Mouse (Mus musculus): ENCODE results near the gene Ryr1. TPM values are rescaled to one million over a fixed set of nuclear protein-coding genes. Genes with fewer than 3 reads are reported as not detected.

Gene Ryr1
- polyA plus RNA-seq (2015; fragmentation: Nextera tagmentation; extraction: Ambion mirVana) = 13.3 and 15.6 TPM in 2 replicates

DNA sequence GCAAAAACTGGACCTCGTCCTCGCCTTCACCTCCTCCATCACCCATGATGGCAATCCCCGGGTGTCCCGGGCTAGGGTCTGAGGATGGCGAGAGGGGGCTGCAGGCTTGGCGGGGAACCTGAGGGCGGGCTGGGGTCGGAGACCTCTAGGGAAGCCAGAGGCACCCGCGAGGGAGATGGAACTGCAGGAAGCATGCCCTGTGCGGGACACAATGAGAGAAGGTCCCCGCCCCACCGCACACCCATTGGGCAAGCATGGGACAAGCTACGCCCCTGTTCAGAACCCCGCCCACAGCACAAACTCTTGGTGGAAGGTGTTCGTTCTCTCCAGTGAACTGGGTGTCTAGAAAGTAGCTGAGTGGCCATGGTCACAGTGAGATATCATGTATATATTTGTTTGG lies at the start of gene Ryr1:
Gene Ryr1, minus strand, starts transcription at position 210 of the 400 bp plus-strand sequence.
- Histone ChIP-seq H3K9me3 (no peaks in the 10 kb centered on the region), H3K27ac (replicated peaks) (no peak within 1 kb of the TSS), H3K36me3 (no peaks in the 10 kb centered on the region), H3K4me1 (peaks cover 9% of the 10 kb centered on the region), H3K4me2 (replicated peaks) (peak within 1 kb of the TSS; percentile 61), H3K4me3 (peak within 1 kb of the TSS; percentile 36), H3K27me3 (no peaks in the 10 kb centered on the region), H3K9ac (replicated peaks) (peak within 1 kb of the TSS; percentile 38)
- ATAC-seq (replicated peaks) = peak; percentile 73; the same call in 1 of the 2 replicates
- WGBS = 2% methylated on average over 16 of the region's 16 CpGs

DNA sequence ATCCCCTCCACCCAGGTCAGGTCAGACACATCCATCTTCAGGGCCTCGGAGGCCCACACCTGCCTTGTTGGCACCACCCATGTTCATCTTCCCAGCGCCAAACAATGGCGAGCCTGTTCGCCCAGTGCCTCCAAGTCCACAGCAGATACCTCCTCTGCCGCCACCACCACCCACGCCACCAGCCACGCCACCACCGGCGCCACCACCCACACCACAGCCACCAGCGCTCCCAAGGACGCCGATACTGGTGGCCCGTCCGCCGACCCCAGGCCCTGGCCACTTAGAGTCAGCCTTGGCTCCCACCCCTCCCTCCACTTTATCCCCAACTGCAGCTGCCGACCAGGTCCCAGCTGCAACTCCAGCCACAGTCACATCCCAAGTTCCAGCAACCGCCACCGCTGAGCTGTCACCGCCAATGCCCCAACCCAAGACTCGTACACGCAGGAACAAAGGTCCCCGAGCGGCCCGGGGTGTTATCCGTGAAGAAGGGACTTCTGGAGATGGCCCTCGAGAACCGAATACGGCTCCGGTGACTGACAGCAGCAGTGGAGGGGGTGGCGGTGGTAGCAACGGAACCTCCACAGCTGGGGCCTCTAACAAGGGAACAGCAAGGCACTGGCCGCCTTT lies 47.5 kb upstream of the Ryr1 start:
- Histone ChIP-seq H3K36me3 (peaks cover 39% of the 10 kb centered on the region), H3K4me3 (no peak overlapping the region), H3K27ac (replicated peaks) (no peak overlapping the region), H3K27me3 (peaks cover 37% of the 10 kb centered on the region), H3K4me2 (replicated peaks) (no peak overlapping the region), H3K4me1 (peaks cover 40% of the 10 kb centered on the region), H3K9me3 (no peaks in the 10 kb centered on the region), H3K9ac (replicated peaks) (no peak overlapping the region)
- no peak for ATAC-seq (replicated peaks)
- WGBS = 33% methylated on average over 32 of the region's 32 CpGs

DNA sequence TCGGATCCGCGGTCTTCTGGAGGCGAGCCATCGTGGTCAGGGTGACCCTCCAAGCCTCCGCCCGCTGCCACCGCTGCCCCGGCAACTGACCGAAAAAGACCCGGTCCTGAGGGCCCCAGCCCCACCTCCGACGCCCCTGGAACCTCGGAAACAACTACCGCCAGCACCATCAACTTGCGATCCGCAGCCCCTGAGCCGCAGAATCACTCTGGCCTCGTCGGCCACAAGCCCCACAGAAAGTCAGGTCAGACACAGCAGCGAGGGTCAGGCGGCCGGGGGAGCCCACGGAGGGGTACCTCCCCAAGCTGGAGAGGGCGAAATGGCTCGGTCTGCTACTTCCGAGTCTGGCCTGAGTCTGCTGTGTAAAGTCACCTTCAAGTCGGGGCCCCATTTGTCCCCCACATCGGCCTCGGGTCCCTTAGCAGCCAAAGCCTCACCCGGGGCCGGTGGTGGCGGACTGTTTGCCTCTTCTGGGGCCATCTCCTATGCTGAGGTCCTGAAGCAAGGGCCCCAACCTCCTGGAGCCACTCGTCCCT lies 46.7 kb upstream of the Ryr1 start:
- peak overlapping the region; percentile 82 for H3K4me2 ChIP-seq (replicated peaks)
- no peak for ATAC-seq (replicated peaks)
- no peak overlapping the region; the same call in 1 of the 2 replicates for H3K9ac ChIP-seq (replicated peaks)
- 6% methylated on average over 34 of the region's 34 CpGs for WGBS
- no peaks in the 10 kb centered on the region for H3K9me3 ChIP-seq
- H3K4me3 ChIP-seq = peak overlapping the region; percentile 83
- H3K27ac ChIP-seq (replicated peaks) = no peak overlapping the region
- peaks cover 39% of the 10 kb centered on the region for H3K36me3 ChIP-seq
- H3K4me1 ChIP-seq = peaks cover 40% of the 10 kb centered on the region
- peaks cover 37% of the 10 kb centered on the region for H3K27me3 ChIP-seq

DNA sequence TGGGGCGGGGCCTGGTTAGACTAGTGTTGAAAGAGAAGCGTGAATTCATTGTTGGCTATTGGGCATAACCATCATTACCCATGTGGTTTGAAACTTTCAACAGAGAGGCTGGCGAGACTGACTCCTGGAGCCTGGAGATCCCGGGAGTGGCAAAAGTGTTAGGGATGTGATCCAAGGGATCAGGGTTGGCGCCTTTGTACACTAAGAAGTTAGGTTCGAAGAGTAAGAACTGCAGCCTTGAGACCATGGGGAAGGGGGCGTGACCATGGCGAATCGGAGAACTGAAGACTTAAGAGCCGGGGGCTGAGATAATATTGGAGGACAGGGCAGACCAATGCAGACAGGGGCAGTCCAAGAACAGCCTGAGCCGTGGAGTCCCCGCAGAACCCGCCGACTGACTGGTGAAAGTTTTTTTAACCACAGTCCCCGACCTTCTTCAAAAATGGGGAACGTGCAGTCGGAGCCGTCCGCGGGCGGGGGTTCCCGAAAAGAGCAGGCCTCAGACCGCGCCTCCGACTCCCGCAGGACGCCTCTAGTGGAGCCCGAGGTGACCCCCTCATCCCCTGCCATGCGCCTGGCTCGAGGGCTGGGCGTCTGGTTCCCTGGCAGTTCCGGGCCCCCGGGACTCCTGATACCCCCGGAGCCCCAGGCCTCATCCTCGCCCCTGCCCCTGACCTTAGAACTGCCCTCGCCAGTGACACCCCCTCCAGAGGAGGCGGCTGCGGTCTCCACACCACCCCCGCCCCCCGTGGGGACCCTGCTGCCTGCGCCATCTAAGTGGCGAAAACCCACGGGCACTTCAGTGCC lies 46.0 kb upstream of the Ryr1 start:
- Histone ChIP-seq H3K36me3 (peaks cover 32% of the 10 kb centered on the region), H3K4me1 (peaks cover 40% of the 10 kb centered on the region), H3K27ac (replicated peaks) (no peak overlapping the region), H3K9ac (replicated peaks) (no peak overlapping the region; the same call in 1 of the 2 replicates), H3K4me2 (replicated peaks) (peak overlapping the region; percentile 82), H3K27me3 (peaks cover 37% of the 10 kb centered on the region), H3K9me3 (no peaks in the 10 kb centered on the region), H3K4me3 (peak overlapping the region; percentile 83)
- no peak for ATAC-seq (replicated peaks)
- WGBS = 1% methylated on average over 43 of the region's 43 CpGs

DNA sequence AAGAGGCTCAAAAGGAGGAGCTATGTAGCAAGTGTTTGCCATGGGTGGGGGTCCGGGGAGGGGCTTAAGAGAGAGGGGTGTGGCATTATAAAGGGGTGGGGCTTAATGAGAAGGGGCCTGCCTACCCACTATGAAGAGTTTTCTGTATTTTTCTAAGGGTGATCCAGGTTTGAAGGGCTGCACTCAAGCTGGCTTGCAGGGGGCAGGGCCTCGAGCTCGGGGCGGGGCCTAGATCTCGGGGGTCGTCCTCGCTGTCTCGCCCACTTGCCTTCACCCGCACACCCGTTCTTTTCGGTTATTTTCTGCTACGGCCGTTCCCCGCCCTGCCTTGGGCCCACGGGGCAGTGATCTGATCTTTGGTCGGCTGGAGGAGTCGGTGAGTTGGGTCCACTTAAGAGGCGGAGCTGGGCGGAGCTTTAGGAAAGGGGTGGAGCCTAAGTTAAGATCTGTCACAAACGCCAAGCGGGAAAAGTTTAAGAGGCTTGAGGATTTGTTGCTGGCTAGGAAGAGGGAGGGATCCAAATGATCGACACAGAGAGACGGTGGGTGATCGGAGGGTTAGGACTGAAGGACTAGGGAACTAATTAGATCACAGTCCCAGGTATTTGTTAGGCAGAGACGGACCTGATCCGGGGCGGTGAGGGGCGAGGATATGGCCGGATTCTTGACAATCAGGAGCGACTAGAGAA lies 45.2 kb upstream of the Ryr1 start, which contains the start of the genes Ggn and Spred3:
Gene Ggn, plus strand, starts transcription at position 145 of the 689 bp plus-strand sequence.
Gene Spred3, minus strand, starts transcription at position 346 of the 689 bp plus-strand sequence.
- peak; percentile 47 for ATAC-seq (replicated peaks)
- Histone ChIP-seq H3K4me3 (peak within 1 kb of the TSS; percentile 83), H3K4me2 (replicated peaks) (peak within 1 kb of the TSS; percentile 82), H3K4me1 (peaks cover 40% of the 10 kb centered on the region), H3K9ac (replicated peaks) (peak within 1 kb of the TSS; percentile 67), H3K9me3 (no peaks in the 10 kb centered on the region), H3K36me3 (peaks cover 25% of the 10 kb centered on the region), H3K27ac (replicated peaks) (peak within 1 kb of the TSS; percentile 86), H3K27me3 (peaks cover 37% of the 10 kb centered on the region)
- under 1% methylated on average over 30 of the region's 30 CpGs for WGBS

DNA sequence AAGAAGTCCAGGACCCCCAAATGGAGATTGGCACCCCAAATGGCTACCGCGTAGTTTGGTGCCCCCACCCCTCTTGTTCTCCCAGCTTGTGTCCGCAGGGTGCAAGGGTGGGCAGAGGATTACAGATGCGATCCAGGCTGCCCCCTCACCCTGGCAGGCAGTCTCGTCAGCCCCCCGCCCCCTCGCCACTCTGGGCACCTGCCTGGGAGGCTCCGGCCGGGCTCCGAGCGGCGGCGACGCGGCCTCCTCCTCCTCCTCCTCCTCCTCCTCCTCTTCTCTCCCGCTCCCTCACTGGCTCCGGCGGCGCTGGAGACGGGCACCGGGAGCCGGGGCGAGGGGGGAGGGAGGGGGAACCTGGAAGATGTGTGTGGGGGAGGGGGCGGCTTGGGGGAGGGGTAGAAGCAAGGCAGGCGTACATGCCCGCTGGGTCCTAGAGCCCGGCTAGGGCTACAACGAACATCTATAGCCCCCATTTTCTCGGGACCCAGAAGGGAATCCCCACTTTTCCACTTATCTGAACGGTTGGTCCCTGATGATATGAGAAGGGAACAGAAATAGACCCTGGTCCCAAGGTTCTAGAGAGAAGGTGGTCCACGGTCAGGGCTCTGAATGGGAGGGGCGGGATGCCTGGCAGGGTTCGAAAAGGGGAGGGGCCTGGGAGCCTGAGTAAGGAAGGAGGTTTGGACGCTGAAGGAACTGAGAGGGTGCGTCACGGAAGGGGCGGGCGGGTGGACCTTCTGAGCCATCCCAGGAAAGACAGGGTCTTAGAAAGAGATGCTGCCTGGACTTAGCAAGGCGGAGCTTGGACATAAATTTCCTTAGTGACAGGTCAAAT lies 44.5 kb upstream of the Ryr1 start:
- under 1% methylated on average over 34 of the region's 39 CpGs for WGBS
- H3K9ac ChIP-seq (replicated peaks) = peak overlapping the region; percentile 67

DNA sequence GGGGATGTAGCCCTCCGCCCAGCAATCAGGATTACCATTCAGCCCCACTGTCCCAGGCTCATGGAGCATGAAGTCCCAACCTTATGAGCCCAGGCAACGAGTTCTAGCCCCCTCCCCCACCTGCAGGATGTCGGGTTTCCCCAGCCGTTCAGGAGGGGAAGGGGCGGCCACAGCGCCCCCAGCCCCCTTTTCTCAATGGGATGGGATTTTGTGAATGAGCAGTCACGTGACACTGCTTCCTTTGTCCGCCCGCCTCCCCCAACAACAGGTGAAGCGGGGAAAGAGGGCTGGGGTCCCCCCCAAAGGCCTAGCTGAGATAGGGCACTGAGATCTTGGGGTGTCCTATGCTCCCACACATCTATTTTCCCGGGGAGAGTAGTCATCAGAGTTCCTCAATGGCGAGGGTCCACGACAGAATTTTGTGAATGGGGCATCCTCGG lies 43.8 kb upstream of the Ryr1 start:
- Histone ChIP-seq H3K4me1 (peaks cover 40% of the 10 kb centered on the region), H3K9ac (replicated peaks) (peak overlapping the region; percentile 67), H3K9me3 (no peaks in the 10 kb centered on the region), H3K36me3 (peaks cover 11% of the 10 kb centered on the region), H3K4me3 (peak overlapping the region; percentile 83), H3K4me2 (replicated peaks) (peak overlapping the region; percentile 82), H3K27ac (replicated peaks) (peak overlapping the region; percentile 86), H3K27me3 (peaks cover 32% of the 10 kb centered on the region)
- ATAC-seq (replicated peaks) = peak; percentile 42
- WGBS = under 1% methylated on average over 14 of the region's 14 CpGs

More for the DNA sequence above, 44.5 kb upstream of the Ryr1 start:
- peak; percentile 85 for ATAC-seq (replicated peaks)
- Histone ChIP-seq H3K4me1 (peaks cover 40% of the 10 kb centered on the region), H3K36me3 (peaks cover 17% of the 10 kb centered on the region), H3K9me3 (no peaks in the 10 kb centered on the region), H3K27ac (replicated peaks) (peak overlapping the region; percentile 86), H3K27me3 (peaks cover 37% of the 10 kb centered on the region), H3K4me2 (replicated peaks) (peak overlapping the region; percentile 82), H3K4me3 (peak overlapping the region; percentile 83)

DNA sequence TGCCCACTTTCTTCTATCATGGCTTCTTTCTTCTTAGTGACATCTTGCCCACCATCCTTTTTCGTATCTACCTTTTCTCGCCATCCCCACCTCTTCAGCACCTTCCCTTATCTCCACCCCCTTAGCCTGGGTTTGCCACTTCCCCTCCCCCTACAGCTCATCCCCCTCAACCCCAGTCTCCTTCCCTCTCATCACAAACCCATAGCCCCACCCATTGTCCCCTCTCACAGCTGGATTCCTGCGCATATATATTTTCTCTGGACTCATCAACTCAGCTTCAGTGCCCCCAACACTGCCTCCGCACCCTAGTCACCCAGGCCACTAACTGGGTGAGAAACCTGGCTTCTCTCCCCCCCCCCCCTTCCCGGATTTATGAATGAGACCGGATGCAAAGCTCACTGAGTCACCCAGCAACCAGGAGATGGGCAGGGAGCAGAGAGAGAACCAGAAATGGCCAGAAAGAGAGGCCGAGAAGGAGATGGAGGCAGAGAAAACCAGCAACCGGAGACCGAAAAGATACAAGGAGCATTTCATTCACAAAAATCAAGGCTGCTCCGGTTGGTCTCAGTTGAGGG lies 43.2 kb upstream of the Ryr1 start:
- WGBS = 1% methylated on average over 10 of the region's 10 CpGs

DNA sequence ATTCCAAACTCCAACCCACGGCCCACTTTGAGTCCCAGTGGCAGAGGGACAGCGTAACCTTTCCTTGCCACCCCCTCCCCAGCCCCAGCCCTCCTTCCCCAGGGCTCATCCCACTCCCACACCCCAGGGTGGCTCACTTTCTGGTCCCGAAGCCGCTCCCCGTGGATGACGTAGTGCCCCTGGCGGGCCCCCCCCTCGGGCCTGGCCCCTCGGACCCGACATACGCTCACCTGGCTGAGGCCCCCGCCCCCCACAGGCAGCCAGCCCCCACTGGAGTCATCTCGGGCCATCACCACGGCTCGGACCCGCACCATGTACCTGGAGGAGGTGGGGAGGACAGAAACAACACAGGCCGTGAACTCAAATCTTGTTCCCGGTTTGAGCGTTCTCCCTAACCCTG lies 42.7 kb upstream of the Ryr1 start:
- Histone ChIP-seq H3K9ac (replicated peaks) (no peak overlapping the region), H3K36me3 (0 out of 2 replicates have a peak, but pooled peaks cover under 1% of the 10 kb centered on the region), H3K4me3 (peak overlapping the region; percentile 83), H3K27me3 (peaks cover 20% of the 10 kb centered on the region), H3K27ac (replicated peaks) (no peak overlapping the region), H3K4me1 (peaks cover 40% of the 10 kb centered on the region), H3K4me2 (replicated peaks) (peak overlapping the region; percentile 82), H3K9me3 (no peaks in the 10 kb centered on the region)
- 12% methylated on average over 19 of the region's 19 CpGs for WGBS
- ATAC-seq (replicated peaks) = no peak

More for the DNA sequence above, 43.2 kb upstream of the Ryr1 start:
- Histone ChIP-seq H3K4me3 (peak overlapping the region; percentile 83), H3K9me3 (no peaks in the 10 kb centered on the region), H3K36me3 (peaks cover 5% of the 10 kb centered on the region; the same call in 1 of the 2 replicates), H3K4me2 (replicated peaks) (peak overlapping the region; percentile 82), H3K27ac (replicated peaks) (peak overlapping the region; percentile 86; the same call in 1 of the 2 replicates), H3K9ac (replicated peaks) (peak overlapping the region; percentile 67), H3K27me3 (peaks cover 26% of the 10 kb centered on the region), H3K4me1 (peaks cover 40% of the 10 kb centered on the region)
- ATAC-seq (replicated peaks) = no peak

DNA sequence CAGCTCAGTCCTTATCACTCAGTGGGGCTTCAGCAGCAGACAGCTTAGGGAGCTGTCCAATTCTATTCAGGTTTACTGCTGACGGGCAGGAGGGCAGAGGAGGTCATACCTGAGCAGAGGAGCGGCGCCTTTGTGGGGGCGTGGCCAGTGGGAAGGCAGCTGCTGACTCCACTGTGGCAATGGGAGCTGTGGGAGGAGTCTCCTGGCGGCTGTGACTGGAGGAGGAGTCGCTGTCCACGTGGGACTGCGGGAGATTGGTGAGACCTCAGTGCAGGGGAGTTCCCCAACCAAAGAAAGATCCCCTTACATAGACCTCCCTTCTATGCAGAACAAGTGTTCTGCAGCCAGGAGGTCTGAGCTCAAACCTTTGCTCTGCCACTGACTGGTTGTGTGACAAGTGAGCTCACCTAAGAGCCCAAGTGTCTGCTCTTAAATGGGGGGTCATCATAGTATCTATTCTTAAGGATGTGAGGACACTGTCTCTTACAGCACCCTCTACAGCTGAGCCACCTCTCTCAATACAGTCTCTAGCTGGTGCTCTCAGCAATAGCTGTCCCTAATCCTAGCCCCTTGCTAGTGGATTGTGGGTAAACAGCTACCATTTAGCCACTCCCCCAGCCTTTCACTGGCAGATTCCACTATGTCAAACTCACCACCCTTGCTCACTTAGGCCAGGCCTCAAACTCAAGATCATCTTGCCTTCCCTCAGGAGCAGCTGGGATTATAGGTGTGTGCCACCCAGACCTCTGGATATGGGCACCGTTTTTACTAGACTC lies 38.0 kb upstream of the Ryr1 start:
- WGBS = 29% methylated on average over 9 of the region's 9 CpGs

More for the DNA sequence above, 38.0 kb upstream of the Ryr1 start:
- peaks cover 9% of the 10 kb centered on the region for H3K36me3 ChIP-seq
- H3K4me1 ChIP-seq = peaks cover 5% of the 10 kb centered on the region
- no peaks in the 10 kb centered on the region for H3K9me3 ChIP-seq
- H3K27ac ChIP-seq (replicated peaks) = no peak overlapping the region
- H3K4me2 ChIP-seq (replicated peaks) = no peak overlapping the region
- ATAC-seq (replicated peaks) = no peak
- H3K27me3 ChIP-seq = peaks cover 6% of the 10 kb centered on the region; the same call in 1 of the 2 replicates
- H3K9ac ChIP-seq (replicated peaks) = no peak overlapping the region
- no peak overlapping the region for H3K4me3 ChIP-seq
